Mouse (Mus musculus) thymus, adult 2 months (tissue): Measurements from ENCODE around the gene Pkp4.

Experiments
- CTCF ChIP-seq: fragments of 200-500 bp; IDR thresholded peaks from 2 replicates; pipeline ENCODE4 v1.5.1; 2012; ENCODE audit warnings: mild to moderate bottlenecking, control low read depth, low read length, moderate library complexity, borderline replicate concordance; ENCODE audit not compliant: control insufficient read depth, poor library complexity, insufficient read depth; ENCODE audit errors: extremely low read depth
- POLR2A ChIP-seq: fragments of 200-500 bp; IDR thresholded peaks from 2 replicates; pipeline ENCODE4 v1.6.1; 2012; ENCODE audit warnings: mild to moderate bottlenecking, low read length, control low read depth, moderate library complexity; ENCODE audit not compliant: control insufficient read depth, poor library complexity, insufficient read depth; ENCODE audit errors: extremely low read depth

- no peak for TF ChIP-seq POLR2A
- no peak for TF ChIP-seq CTCF
Measured at GRCm38 (mm10) chr2:59271835-59272234, 111.2 kb downstream of the Pkp4 start.
